Mouse (Mus musculus): ENCODE measurements around the gene Vipr1.

Vipr1 gene

DNA sequence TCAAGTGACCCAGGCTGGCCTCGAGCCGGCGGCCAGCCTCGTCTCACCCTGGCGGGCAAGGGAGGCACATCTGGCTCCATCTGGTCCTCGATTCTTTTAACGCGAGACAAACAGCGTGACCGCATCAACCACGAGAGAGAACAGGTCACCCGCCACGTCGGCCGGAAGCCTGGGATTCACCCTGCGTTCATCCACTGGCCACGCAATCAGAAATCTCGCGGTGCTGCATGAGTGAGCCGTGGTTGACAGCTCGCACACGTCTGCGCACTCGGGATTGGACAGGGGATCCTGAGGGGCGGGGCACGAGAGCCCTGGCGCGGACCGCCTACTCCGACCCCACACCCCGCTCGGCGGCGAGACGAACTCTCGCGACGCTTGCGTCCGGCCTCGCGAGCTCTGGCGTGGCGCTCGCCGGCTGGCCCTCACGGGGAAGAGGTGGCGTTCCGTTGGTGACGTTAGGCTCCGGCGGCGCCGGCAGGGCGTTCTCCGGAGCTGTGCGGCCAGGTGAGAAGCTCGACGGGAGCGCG, 76.3 kb downstream of the Vipr1 start, which contains the start of gene Nktr:
Gene Nktr, plus strand, starts transcription at position 378 of the 527 bp plus-strand sequence.
- peak; percentile 97 for DNase-seq (ENCODE audit: low spot score in 2 of 2)

DNA sequence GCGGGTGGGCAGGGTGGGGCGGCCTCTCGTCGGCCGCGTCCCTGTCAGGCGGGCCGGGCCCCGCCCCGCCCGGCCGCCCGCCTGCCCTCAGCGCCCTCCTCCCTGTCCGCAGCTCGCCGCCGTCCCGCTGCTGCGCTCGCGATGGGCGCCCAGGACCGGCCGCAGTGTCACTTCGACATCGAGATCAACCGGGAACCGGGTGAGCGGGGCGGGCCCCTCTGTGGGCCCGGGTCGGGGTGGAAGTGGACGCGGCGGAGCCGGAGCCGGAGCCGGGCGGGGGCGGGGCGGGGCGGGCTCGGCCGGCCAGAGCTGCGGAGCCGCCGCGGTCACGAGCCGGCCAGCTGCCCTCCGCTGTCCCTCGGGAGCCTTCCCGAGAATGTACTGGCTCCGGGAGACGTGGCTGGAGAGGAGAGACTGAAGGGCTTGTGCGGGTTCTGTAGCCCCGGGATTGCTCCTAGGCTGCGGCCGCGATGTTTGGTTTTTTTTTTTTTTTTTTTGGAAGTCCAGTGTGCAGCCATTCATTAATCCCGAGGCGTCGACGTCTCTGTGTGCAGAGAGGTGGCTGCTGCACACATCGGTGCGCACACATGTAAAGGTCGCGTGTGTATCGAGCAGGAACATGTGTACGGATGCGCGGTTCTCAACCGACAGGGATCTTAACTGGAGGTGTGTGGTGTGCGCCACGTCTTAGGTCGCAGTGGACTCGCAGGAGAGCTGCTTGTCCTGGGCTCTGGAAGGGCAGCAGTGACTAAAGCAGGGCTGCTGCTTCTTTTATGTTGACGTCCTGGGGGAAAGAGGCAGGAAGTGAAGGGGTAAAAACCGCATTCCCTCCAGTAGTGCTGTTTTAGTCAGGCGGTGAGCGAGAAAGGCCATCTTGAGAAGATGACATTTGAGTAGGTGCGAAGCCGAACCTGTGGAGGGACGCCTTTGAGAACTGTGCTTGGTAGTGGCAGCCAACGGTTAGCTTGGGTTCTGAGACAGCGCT, 77.1 kb downstream of the Vipr1 start:
- DNase-seq (ENCODE audit: low spot score in 2 of 2): peak in 1 of 2 experiments; percentile 32
